Mouse (Mus musculus) midbrain, embryonic 13.5 days (tissue): Measurements from ENCODE around the gene 4921507P07Rik. TPM values are rescaled to one million over a fixed set of nuclear protein-coding genes. Genes with fewer than 3 reads are reported as not detected.
"Not testable (repeated sequence)": the region's sequence is repeated elsewhere in the genome, so short reads cannot be mapped to it uniquely, and the experiment has no call there.

ENCODE experiments used
- ATAC-seq: fragments of 200-750 bp; cut with Nextera tagmentation; 2 replicates; pipeline ENCODE4 v1.8.0; 2017; ENCODE audit warnings: mild to moderate bottlenecking, moderate TSS enrichment, moderate library complexity
- H3K27ac ChIP-seq: fragments of 300-500 bp; sonication (generic); 2 replicates; pipeline ENCODE4 v1.5.1; 2015; ENCODE audit warnings: inconsistent platforms, mild to moderate bottlenecking, moderate library complexity
- H3K27me3 ChIP-seq: fragments of 300-500 bp; sonication (generic); 2 replicates; pipeline ENCODE4 v1.6.1; 2015; ENCODE audit warnings: mild to moderate bottlenecking, inconsistent platforms
- H3K36me3 ChIP-seq: fragments of 300-500 bp; sonication (generic); 2 replicates; pipeline ENCODE4 v1.6.1; 2015; ENCODE audit warnings: mild to moderate bottlenecking, inconsistent platforms
- H3K4me1 ChIP-seq: fragments of 300-500 bp; sonication (generic); replicated peaks from 2 replicates; pipeline ENCODE4 v1.6.1; 2015; ENCODE audit warnings: inconsistent platforms
- H3K4me2 ChIP-seq: fragments of 300-500 bp; sonication (generic); replicated peaks from 2 replicates; pipeline ENCODE4 v1.6.1; 2015; ENCODE audit warnings: moderate library complexity, mild to moderate bottlenecking, inconsistent platforms
- H3K4me3 ChIP-seq: fragments of 300-500 bp; sonication (generic); replicated peaks from 2 replicates; pipeline ENCODE4 v1.5.1; 2015; ENCODE audit warnings: mild to moderate bottlenecking, inconsistent platforms
- H3K9ac ChIP-seq: fragments of 300-500 bp; sonication (generic); replicated peaks from 2 replicates; pipeline ENCODE4 v1.6.1; 2015; ENCODE audit warnings: mild to moderate bottlenecking, inconsistent platforms
- H3K9me3 ChIP-seq: fragments of 300-500 bp; sonication (generic); 2 replicates; pipeline ENCODE4 v1.6.1; 2016; ENCODE audit warnings: mild to moderate bottlenecking, inconsistent platforms
- WGBS: fragments of 180-500 bp; shearing (Covaris S2); methylation state at CpG from one replicate; pipeline ENCODE4 v1.1.7; 2015; 5-methylcytosine and 5-hydroxymethylcytosine counted together
- polyA plus RNA-seq: library from polyadenylated mRNA; unstranded; fragments of >200 nt; fragmentation: Nextera tagmentation; extraction: Ambion mirVana; gene quantifications from 2 replicates; pipeline ENCODE4 v1.2.1, GENCODE M21; 2015

Gene 4921507P07Rik
- polyA plus RNA-seq, 1 experiment from 2014 or later: 1.9 TPM

DNA sequence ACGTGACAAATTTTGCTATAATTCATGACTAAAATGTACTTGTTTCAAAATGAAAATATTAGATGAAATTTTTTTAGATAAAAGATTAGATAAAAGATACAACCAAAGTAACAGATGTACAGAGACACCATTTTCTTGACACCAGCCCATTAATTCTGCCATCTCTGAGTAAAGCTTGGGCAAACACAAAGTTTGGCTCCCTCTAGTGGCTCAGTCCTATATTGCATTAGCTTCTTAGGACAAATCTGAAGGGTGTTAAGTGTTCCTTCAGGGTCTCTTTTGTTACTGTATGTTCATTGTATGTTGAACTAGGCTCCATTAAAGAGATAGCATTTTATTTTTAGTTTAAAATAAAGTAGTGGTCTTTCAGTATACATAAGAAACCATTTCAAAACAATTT is 8.2 kb downstream of the 4921507P07Rik start:
- no peak overlapping the region for H3K4me3 ChIP-seq
- no peak for ATAC-seq
- no peak overlapping the region for H3K27ac ChIP-seq
- no peaks in the 10 kb centered on the region for H3K4me1 ChIP-seq
- no peak overlapping the region for H3K4me2 ChIP-seq
- WGBS: 97% methylated on average over 1 of the region's 1 CpGs
- no peaks in the 10 kb centered on the region for H3K27me3 ChIP-seq
- H3K36me3 ChIP-seq: no peaks in the 10 kb centered on the region
- no peaks in the 10 kb centered on the region for H3K9me3 ChIP-seq
- no peak overlapping the region for H3K9ac ChIP-seq

GRCm38 (mm10) chr6:50587412-50587811 is 9.0 kb downstream of the 4921507P07Rik start:
- Histone ChIP-seq H3K27me3 (no peaks in the 10 kb centered on the region), H3K9me3 (no peaks in the 10 kb centered on the region), H3K9ac (no peak overlapping the region), H3K4me3 (no peak overlapping the region), H3K4me2 (no peak overlapping the region), H3K36me3 (no peaks in the 10 kb centered on the region), H3K27ac (no peak overlapping the region), H3K4me1 (no peaks in the 10 kb centered on the region)
- 87% methylated on average over 2 of the region's 2 CpGs for WGBS
- no peak for ATAC-seq

- no peak overlapping the region for H3K4me3 ChIP-seq
- 86% methylated on average over 5 of the region's 5 CpGs for WGBS
- no peak overlapping the region for H3K27ac ChIP-seq
- no peaks in the 10 kb centered on the region for H3K36me3 ChIP-seq
- ATAC-seq: no peak
- no peaks in the 10 kb centered on the region for H3K27me3 ChIP-seq
- H3K4me1 ChIP-seq: no peaks in the 10 kb centered on the region
- H3K4me2 ChIP-seq: no peak overlapping the region
- no peak overlapping the region for H3K9ac ChIP-seq
- no peaks in the 10 kb centered on the region for H3K9me3 ChIP-seq
Measured at GRCm38 (mm10) chr6:50586316-50586715, 10.1 kb downstream of the 4921507P07Rik start.

DNA sequence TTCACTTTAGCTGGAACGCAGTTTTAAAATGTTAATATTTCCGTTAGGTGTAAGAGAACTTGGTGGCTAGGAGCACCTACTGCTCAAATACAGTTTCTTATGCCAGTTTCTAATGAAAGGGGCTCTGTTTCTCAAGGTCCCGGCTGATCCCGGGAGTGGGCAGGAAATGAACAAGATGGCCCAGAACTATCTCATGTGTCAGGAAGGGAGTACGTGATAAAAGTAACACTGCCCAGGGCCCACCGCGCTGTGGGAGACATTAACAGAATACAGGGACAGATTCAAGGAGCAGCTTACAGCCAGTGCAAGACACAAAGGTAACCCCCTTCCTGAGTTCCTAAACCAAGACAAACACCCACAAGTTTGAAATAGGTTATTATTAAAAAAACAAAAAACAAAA is 10.7 kb downstream of the 4921507P07Rik start:
- H3K36me3 ChIP-seq: no peaks in the 10 kb centered on the region
- H3K9me3 ChIP-seq: no peaks in the 10 kb centered on the region
- no peak overlapping the region for H3K4me3 ChIP-seq
- H3K27ac ChIP-seq: no peak overlapping the region
- 92% methylated on average over 7 of the region's 7 CpGs for WGBS
- H3K27me3 ChIP-seq: no peaks in the 10 kb centered on the region
- no peak for ATAC-seq
- H3K4me1 ChIP-seq: no peaks in the 10 kb centered on the region
- no peak overlapping the region for H3K9ac ChIP-seq
- H3K4me2 ChIP-seq: no peak overlapping the region

DNA sequence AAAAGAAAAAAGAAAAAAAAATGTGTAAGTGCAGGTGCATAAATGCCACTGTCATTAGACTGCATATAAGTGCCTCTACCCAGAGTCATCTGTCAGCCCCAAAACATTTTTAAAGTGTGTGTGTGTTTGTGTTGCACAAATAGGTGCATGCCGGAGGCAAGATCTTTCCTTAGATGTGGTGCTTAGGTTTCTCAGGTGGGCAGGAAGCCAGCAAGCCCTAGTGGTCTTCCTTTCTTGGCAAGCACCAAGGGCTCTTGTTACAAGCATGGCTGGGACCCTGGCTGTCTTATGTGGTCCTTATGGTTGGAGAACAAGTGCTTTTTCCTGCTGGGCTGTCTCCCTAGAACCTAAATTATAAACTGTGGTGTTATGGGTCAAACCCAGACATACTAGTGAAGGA is 24.8 kb downstream of the 4921507P07Rik start:
- WGBS: 89% methylated on average over 1 of the region's 1 CpGs
- H3K36me3 ChIP-seq: no peaks in the 10 kb centered on the region
- peaks cover 6% of the 10 kb centered on the region for H3K4me1 ChIP-seq
- H3K27ac ChIP-seq: no peak overlapping the region
- no peaks in the 10 kb centered on the region for H3K27me3 ChIP-seq
- no peak overlapping the region for H3K4me2 ChIP-seq
- no peak overlapping the region for H3K9ac ChIP-seq
- no peaks in the 10 kb centered on the region for H3K9me3 ChIP-seq
- no peak overlapping the region for H3K4me3 ChIP-seq
- no peak for ATAC-seq

GRCm38 (mm10) chr6:50566997-50567255 is 29.5 kb downstream of the 4921507P07Rik start:
- no peak for ATAC-seq
- Histone ChIP-seq H3K27ac (peak overlapping the region; percentile 87), H3K4me2 (peak overlapping the region; percentile 91), H3K27me3 (no peaks in the 10 kb centered on the region), H3K9me3 (no peaks in the 10 kb centered on the region), H3K4me1 (peaks cover 13% of the 10 kb centered on the region), H3K4me3 (peak overlapping the region; percentile 87), H3K36me3 (peaks cover 11% of the 10 kb centered on the region), H3K9ac (peak overlapping the region; percentile 91)
- 11% methylated on average over 6 of the region's 6 CpGs for WGBS

DNA sequence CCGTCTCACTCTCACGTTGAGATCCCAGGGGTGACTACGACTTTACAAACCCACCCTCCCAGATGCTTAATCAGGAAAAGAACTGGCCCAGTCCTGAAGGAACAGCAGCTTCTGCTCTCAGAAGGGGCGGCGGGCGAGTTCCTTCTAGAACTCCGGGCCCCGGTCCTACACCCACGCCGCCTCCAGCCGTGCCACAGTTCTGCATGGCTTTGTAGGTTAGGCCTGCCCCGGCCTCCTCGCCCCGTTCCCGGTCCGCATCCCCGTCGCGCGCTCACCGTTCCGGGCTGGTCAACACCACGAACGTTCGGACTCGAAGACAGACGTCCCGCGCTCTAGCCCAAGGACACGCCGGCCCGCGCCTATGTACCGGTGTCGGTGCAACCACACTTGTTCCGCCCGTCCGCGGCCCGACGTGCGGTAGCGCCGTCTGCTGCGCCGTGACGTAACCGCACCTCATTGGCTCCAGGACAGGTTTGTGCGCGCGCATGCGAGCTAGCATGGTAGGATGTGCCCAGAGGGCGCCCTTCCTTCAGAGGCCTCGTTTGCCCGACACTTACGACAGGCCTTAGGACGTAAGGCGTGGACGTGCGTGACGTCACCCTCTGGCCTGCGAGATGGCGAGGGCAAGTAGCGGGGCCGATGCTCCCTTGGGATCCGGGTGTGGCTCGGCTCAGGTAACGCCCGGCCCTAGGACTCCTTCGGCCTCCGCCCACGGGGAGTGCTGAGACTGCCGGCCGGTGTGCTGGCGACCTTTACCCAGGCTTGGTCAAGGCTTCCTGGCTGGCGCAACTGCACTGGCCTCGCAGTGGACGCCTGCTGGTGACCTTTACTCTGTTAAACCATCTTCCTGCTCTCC is 30.1 kb downstream of the 4921507P07Rik start, which contains the start of gene Cycs:
Gene Cycs, minus strand, starts transcription at position 398 of the 856 bp plus-strand sequence.
- peaks cover 13% of the 10 kb centered on the region for H3K4me1 ChIP-seq
- H3K27me3 ChIP-seq: no peaks in the 10 kb centered on the region
- peak within 1 kb of the TSS; percentile 91 for H3K9ac ChIP-seq
- peak within 1 kb of the TSS; percentile 87 for H3K4me3 ChIP-seq
- H3K36me3 ChIP-seq: peaks cover 11% of the 10 kb centered on the region
- peak within 1 kb of the TSS; percentile 91 for H3K4me2 ChIP-seq
- ATAC-seq: peak; percentile 99
- no peaks in the 10 kb centered on the region for H3K9me3 ChIP-seq
- peak within 1 kb of the TSS; percentile 87 for H3K27ac ChIP-seq
- under 1% methylated on average over 78 of the region's 78 CpGs for WGBS

DNA sequence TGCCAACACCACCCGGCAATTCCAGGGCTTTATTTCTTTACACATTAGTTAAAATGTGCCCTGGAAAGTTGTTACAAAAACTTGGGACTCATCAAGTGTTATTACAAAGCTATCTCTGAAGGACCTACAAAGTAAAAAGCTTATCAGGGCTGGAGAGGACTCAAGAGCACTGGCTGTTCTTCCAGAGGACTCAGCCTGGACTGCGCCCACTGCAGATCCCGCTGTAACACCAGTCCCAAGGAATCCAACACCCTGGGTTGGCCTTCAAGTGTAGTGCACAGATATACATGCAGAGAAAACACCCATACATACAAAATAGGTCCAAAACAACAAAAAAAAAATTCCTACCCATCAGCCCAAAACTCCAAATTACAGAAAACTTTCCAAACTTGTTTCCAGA is 32.8 kb downstream of the 4921507P07Rik start:
- H3K27me3 ChIP-seq: no peaks in the 10 kb centered on the region
- no peaks in the 10 kb centered on the region for H3K9me3 ChIP-seq
- WGBS: 97% methylated on average over 3 of the region's 3 CpGs
- H3K4me3 ChIP-seq: no peak overlapping the region
- H3K36me3 ChIP-seq: peaks cover 11% of the 10 kb centered on the region
- no peak for ATAC-seq
- no peak overlapping the region for H3K9ac ChIP-seq
- peaks cover 13% of the 10 kb centered on the region for H3K4me1 ChIP-seq
- no peak overlapping the region for H3K27ac ChIP-seq
- no peak overlapping the region for H3K4me2 ChIP-seq

DNA sequence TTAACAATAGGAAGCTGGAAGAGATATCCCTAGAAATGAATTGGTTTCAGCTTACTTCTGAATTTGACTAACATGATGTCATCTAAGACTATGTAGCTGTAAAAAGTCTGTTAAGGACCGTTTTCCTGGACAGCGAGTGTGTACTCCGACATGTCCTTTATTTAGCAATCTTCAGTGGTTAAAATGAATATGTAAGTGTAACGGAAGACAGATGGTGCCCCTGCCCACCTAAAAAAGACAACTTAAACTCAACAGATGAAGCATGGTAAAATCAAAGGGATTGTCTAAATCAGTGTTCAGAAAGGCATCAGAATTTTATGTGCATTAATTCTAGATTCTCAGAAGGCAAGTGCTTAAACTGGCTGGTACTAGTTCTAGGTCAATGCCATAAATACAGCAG is 34.0 kb downstream of the 4921507P07Rik start:
- ATAC-seq: no peak
- Histone ChIP-seq H3K9me3 (no peaks in the 10 kb centered on the region), H3K36me3 (peaks cover 11% of the 10 kb centered on the region), H3K27ac (no peak overlapping the region), H3K9ac (no peak overlapping the region), H3K4me1 (peaks cover 13% of the 10 kb centered on the region), H3K4me2 (no peak overlapping the region), H3K4me3 (no peak overlapping the region), H3K27me3 (no peaks in the 10 kb centered on the region)
- WGBS: 92% methylated on average over 4 of the region's 4 CpGs

DNA sequence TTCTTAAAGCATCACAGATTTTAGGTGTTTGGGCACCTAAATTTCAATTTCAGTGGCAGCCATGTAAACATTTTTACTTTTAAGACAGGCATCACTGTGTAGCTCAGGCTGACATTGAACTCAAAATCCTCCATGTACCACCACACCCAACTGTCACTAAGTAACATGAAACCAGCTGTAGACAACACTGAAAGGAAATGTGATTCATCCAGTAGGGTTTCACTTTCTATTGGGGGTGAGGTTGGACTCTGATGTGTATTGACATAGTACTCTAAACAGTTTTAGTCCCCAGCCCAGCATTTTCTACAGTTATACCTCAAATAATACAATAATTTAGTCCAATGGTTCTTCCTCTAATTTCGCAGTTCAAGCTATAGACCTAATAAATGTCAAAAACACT is 35.7 kb downstream of the 4921507P07Rik start:
- peaks cover 6% of the 10 kb centered on the region for H3K4me1 ChIP-seq
- H3K27me3 ChIP-seq: no peaks in the 10 kb centered on the region
- H3K4me3 ChIP-seq: no peak overlapping the region
- WGBS: 97% methylated on average over 1 of the region's 1 CpGs
- H3K27ac ChIP-seq: no peak overlapping the region
- H3K9me3 ChIP-seq: no peaks in the 10 kb centered on the region
- H3K36me3 ChIP-seq: peaks cover 11% of the 10 kb centered on the region
- no peak overlapping the region for H3K4me2 ChIP-seq
- H3K9ac ChIP-seq: no peak overlapping the region
- ATAC-seq: no peak

GRCm38 (mm10) chr6:50558877-50559276 is 37.6 kb downstream of the 4921507P07Rik start:
- 88% methylated on average over 4 of the region's 4 CpGs for WGBS
- Histone ChIP-seq H3K36me3 (peaks cover 8% of the 10 kb centered on the region), H3K27me3 (no peaks in the 10 kb centered on the region), H3K4me2 (no peak overlapping the region), H3K9me3 (no peaks in the 10 kb centered on the region), H3K4me3 (no peak overlapping the region), H3K27ac (no peak overlapping the region), H3K9ac (no peak overlapping the region), H3K4me1 (no peaks in the 10 kb centered on the region)
- no peak for ATAC-seq

DNA sequence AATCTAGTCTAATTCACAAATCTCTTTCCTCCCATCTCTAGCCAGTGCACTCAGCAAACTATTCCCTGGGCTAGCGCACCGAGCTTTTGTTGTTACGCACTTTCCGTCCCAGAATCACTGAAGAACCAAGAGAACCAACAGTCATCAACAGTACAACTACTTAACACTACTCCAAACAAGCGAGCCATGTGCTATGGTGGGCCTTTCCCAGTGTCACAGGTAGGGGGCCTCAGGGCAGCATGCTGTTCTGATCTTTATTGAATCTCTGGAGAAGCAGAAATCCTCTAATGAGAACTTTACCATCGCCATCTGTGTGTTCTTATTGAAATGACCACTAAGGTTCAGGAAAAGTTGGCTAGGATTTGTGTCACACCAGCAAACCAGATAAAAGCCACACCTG is 38.9 kb downstream of the 4921507P07Rik start:
- no peak overlapping the region for H3K4me3 ChIP-seq
- 89% methylated on average over 6 of the region's 6 CpGs for WGBS
- H3K27me3 ChIP-seq: no peaks in the 10 kb centered on the region
- no peaks in the 10 kb centered on the region for H3K36me3 ChIP-seq
- no peaks in the 10 kb centered on the region for H3K4me1 ChIP-seq
- ATAC-seq: no peak
- H3K4me2 ChIP-seq: no peak overlapping the region
- no peaks in the 10 kb centered on the region for H3K9me3 ChIP-seq
- no peak overlapping the region for H3K27ac ChIP-seq
- H3K9ac ChIP-seq: no peak overlapping the region

- not testable (repeated sequence) for H3K36me3 ChIP-seq, H3K4me1 ChIP-seq, H3K4me2 ChIP-seq, H3K9ac ChIP-seq, H3K4me3 ChIP-seq, ATAC-seq, H3K9me3 ChIP-seq, H3K27me3 ChIP-seq, H3K27ac ChIP-seq
- 78% methylated on average over 2 of the region's 2 CpGs for WGBS
Measured at GRCm38 (mm10) chr6:50554223-50554622, 42.2 kb downstream of the 4921507P07Rik start.
